Mouse (Mus musculus) heart, adult 2 months (tissue): Measurements from ENCODE around the gene Dctpp1.

Source experiments
- EP300 ChIP-seq: fragments of 200-500 bp; IDR thresholded peaks from 2 replicates; pipeline ENCODE4 v1.6.1; 2011; ENCODE audit warnings: low read depth, low read length, control low read depth; ENCODE audit not compliant: insufficient read depth
- POLR2A ChIP-seq: fragments of 200-500 bp; IDR thresholded peaks from 2 replicates; pipeline ENCODE4 v1.6.1; 2011; ENCODE audit warnings: mild to moderate bottlenecking, low read depth, low read length, control low read depth; ENCODE audit not compliant: insufficient read depth

- TF ChIP-seq POLR2A (no peak), EP300 (no peak)
Measured at GRCm38 (mm10) chr7:127290142-127290541, 29.6 kb upstream of the Dctpp1 start.
